Mouse (Mus musculus): ENCODE data around the gene Lhpp. TPM values are rescaled to one million over a fixed set of nuclear protein-coding genes. Genes with fewer than 3 reads are reported as not detected.

The Lhpp gene
- polyA plus RNA-seq, 1 experiment from 2014 or later, result 25.5 TPM

DNA sequence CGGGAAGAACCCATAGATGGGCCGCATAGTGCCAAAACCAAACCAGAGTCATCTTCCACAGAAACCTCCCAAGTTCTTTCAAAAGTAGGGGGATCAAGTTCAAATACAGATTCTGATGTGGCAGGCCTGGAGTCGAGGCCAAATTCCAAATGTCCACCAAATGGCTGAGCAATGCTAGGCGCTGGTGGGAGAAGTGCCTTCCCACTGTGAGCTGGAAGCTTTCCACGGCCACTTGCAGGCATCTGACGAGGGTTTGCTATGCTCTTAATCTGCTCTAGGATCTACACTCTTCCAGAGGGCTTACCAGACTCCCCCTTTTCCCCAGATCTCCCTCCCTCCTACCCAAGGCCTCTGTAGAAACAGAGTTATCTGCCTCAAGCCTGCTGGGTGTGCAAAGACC, 136.7 kb downstream of the Lhpp start:
- WGBS, result 58% methylated on average over 6 of the region's 6 CpGs
- Histone ChIP-seq H3K27ac (replicated peaks) (no peak overlapping the region), H3K4me2 (no peak overlapping the region), H3K36me3 (0 out of 2 replicates have a peak, but pooled peaks cover 7% of the 10 kb centered on the region), H3K9ac (no peak overlapping the region), H3K27me3 (replicated peaks) (no peaks in the 10 kb centered on the region), H3K4me3 (no peak overlapping the region), H3K4me1 (peaks cover 19% of the 10 kb centered on the region), H3K9me3 (no peaks in the 10 kb centered on the region)
- no peak for ATAC-seq (ENCODE audit: extremely low read depth, insufficient number of reproducible peaks, low FRiP score, low TSS enrichment)

DNA sequence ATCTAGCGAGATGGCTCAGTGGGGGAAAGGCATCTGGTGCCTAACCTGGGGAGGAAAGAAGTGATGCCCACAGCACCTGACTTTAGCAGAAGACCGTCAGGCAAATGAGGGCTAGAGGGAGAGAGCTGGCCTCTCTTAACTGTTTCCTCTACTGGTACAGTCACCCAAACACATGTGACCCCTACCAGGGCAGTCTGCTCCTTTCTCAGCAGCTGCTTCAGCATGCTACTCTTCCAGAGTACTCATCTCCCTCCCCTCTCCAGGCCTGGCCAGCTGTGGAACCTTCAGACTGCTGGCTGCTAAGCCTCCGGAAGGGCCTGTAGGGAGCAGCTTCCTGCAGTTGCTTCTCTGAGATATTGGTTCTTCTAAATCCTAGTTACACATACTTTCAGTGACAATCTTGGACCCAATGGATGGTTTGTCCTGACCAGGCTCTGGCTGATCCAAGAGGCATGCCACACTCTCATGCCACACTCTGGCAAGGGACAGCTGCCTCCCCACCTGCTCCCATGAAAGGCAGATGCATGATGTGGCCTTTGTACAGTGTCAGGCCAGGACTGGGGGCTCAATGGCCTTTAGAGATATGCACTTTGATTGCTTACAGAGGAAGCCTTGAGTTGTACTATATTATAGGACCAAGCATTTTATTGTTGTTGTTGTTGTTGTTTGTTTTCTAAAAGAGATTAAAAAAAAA, 137.8 kb downstream of the Lhpp start:
- Histone ChIP-seq H3K9me3 (no peaks in the 10 kb centered on the region), H3K4me3 (no peak overlapping the region), H3K9ac (no peak overlapping the region), H3K4me1 (peaks cover 20% of the 10 kb centered on the region), H3K27me3 (replicated peaks) (no peaks in the 10 kb centered on the region), H3K4me2 (no peak overlapping the region), H3K36me3 (0 out of 2 replicates have a peak, but pooled peaks cover 7% of the 10 kb centered on the region), H3K27ac (replicated peaks) (no peak overlapping the region)
- WGBS, result 75% methylated on average over 3 of the region's 3 CpGs
- ATAC-seq (ENCODE audit: extremely low read depth, insufficient number of reproducible peaks, low FRiP score, low TSS enrichment), result no peak

DNA sequence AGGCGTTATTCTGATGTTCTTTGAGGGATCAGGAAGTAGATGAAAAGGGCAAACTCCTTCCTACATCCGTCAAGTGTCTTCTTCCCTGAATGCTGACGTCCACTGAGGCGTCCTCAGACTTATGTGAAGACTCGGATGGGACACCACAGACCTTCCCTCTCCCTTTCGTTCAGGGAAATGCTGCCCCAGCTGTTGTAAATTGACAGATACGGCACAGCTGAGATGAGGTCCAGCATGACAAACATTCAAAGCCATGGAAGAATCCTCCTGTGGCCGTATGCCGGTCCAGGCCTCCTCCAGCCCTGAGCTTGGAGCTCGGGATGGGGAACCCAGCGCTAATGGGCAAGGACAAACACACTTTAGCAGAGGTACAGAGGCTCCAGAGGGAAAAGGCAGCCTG, 139.1 kb downstream of the Lhpp start:
- Histone ChIP-seq H3K9ac (no peak overlapping the region), H3K27me3 (replicated peaks) (no peaks in the 10 kb centered on the region), H3K4me2 (no peak overlapping the region), H3K4me3 (no peak overlapping the region), H3K27ac (replicated peaks) (no peak overlapping the region), H3K36me3 (0 out of 2 replicates have a peak, but pooled peaks cover 7% of the 10 kb centered on the region), H3K4me1 (peaks cover 31% of the 10 kb centered on the region), H3K9me3 (no peaks in the 10 kb centered on the region)
- ATAC-seq (ENCODE audit: extremely low read depth, insufficient number of reproducible peaks, low FRiP score, low TSS enrichment), result no peak
- WGBS, result 87% methylated on average over 11 of the region's 11 CpGs

DNA sequence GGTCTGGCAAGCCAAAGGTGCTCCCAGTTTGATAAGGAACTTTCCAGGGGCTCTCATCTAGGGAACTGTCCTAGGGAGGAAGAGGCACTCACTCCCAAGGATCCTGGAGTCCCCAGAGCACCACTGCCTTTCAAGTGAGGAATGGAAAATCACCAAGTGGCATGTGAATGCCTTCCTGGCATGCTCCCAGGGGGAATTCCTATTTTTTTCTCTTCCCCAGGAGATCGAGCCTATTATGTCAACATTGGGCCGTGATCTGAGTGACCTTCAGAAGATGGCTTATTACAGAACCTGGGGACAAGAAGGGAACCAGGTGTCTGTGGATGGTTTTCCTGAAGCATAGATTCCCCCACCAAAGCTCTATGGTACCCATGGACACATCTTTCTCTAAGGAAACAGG, 141.3 kb downstream of the Lhpp start:
- peaks cover 50% of the 10 kb centered on the region for H3K4me1 ChIP-seq
- H3K36me3 ChIP-seq, result peaks cover 9% of the 10 kb centered on the region
- no peak overlapping the region for H3K4me2 ChIP-seq
- H3K27me3 ChIP-seq (replicated peaks), result no peaks in the 10 kb centered on the region
- H3K9me3 ChIP-seq, result no peaks in the 10 kb centered on the region
- ATAC-seq (ENCODE audit: extremely low read depth, insufficient number of reproducible peaks, low FRiP score, low TSS enrichment), result no peak
- 24% methylated on average over 2 of the region's 2 CpGs for WGBS
- H3K9ac ChIP-seq, result no peak overlapping the region
- H3K4me3 ChIP-seq, result no peak overlapping the region
- H3K27ac ChIP-seq (replicated peaks), result peak overlapping the region; percentile 43; the same call in 1 of the 2 replicates

DNA sequence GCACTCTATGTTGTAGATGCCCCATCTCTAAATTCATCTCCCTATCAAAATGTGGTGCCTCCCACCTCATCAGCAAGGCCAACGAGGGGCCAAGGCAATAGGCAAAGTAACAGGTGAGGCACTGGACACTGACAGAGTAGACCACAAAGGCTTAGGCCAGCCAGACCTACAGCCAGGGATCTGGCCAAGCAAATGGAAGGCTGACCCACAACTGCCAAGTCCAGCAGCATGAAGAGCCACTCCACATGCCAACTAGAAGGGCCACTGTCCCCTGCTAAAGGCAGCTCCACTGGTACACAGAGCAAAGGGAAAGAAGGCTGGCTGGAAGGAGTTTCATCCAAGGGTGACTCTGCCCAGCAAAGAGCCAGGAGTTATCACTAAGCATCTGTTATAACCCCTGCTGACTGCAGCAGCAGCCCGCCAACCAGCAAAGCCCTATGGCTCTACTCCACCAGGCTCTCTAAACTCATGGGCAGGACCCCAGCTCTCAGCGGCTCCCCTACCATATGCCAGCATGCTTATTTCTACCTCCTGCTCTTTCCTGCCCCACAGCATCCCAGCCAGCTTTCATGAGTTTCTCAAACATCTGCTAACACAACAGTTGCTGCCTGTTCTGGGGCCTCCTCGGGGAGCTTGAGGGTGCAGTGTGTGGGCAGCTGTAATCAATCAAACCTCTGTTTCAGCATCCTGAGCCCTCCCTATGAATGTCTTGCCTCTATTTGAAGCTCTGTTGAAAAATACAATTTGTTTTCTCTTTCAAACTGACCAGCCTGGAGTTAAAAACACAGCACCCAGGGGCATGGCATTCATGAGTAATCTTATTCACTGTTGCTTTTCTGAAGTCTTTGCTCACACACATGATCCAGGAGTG, 143.3 kb downstream of the Lhpp start:
- H3K4me3 ChIP-seq, result no peak overlapping the region
- peak overlapping the region; percentile 69 for H3K27ac ChIP-seq (replicated peaks)
- H3K9ac ChIP-seq, result peak overlapping the region; percentile 40
- peaks cover 42% of the 10 kb centered on the region for H3K4me1 ChIP-seq
- no peaks in the 10 kb centered on the region for H3K27me3 ChIP-seq (replicated peaks)
- no peak overlapping the region for H3K4me2 ChIP-seq
- H3K36me3 ChIP-seq, result peaks cover 29% of the 10 kb centered on the region
- no peak for ATAC-seq (ENCODE audit: extremely low read depth, insufficient number of reproducible peaks, low FRiP score, low TSS enrichment)
- no peaks in the 10 kb centered on the region for H3K9me3 ChIP-seq
- WGBS, result 56% methylated on average over 4 of the region's 4 CpGs

DNA sequence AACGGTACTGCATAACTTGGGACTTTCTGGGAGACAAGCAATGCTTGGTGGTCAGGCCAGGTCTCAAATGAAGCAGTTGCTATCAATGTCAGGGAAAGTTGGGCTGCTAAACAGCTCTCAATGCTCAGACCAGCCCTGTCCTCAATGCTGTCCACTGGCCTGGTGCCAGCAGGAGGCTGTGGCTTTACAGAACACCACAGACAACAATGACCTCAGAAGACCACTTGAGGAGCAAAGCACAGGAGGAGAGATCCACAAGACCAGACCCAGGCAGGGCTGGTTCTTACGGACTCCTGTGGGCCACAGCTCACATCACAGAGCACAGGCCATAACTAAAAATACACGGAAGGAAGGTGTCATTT, 143.9 kb downstream of the Lhpp start:
- H3K9ac ChIP-seq, result peak overlapping the region; percentile 40
- ATAC-seq (ENCODE audit: extremely low read depth, insufficient number of reproducible peaks, low FRiP score, low TSS enrichment), result no peak; the same call in 1 of the 2 replicates
- H3K4me3 ChIP-seq, result no peak overlapping the region
- peaks cover 42% of the 10 kb centered on the region for H3K4me1 ChIP-seq
- H3K36me3 ChIP-seq, result peaks cover 34% of the 10 kb centered on the region
- H3K27ac ChIP-seq (replicated peaks), result peak overlapping the region; percentile 69
- H3K4me2 ChIP-seq, result no peak overlapping the region
- 24% methylated on average over 3 of the region's 3 CpGs for WGBS
- H3K27me3 ChIP-seq (replicated peaks), result no peaks in the 10 kb centered on the region
- no peaks in the 10 kb centered on the region for H3K9me3 ChIP-seq

Other genes with a start within 250 kb of the Lhpp start
- 169 and 184 TPM in 2 replicates for gene Oat, start 34.2 kb upstream of the Lhpp start, polyA plus RNA-seq (2015; fragmentation: Nextera tagmentation; extraction: Ambion mirVana)
- 0.09 TPM in 1 of 2 replicates, not detected in the other for gene Nkx1-2, start 11.0 kb upstream of the Lhpp start, polyA plus RNA-seq (2015; fragmentation: Nextera tagmentation; extraction: Ambion mirVana)
- 12.5 and 15.7 TPM in 2 replicates for gene Fam53b, start 203.2 kb downstream of the Lhpp start, polyA plus RNA-seq (2015; fragmentation: Nextera tagmentation; extraction: Ambion mirVana)
- 38.5 and 40.3 TPM in 2 replicates for gene Eef1akmt2, start 242.0 kb downstream of the Lhpp start, polyA plus RNA-seq (2015; fragmentation: Nextera tagmentation; extraction: Ambion mirVana)
- gene Abraxas2, start 248.6 kb downstream of the Lhpp start, polyA plus RNA-seq (2015; fragmentation: Nextera tagmentation; extraction: Ambion mirVana), result 25.7 and 28.9 TPM in 2 replicates